Mouse (Mus musculus) small intestine, adult 2 months (tissue): ENCODE results near the gene Map3k7. TPM values are rescaled to one million over a fixed set of nuclear protein-coding genes. Genes with fewer than 3 reads are reported as not detected.
A peak's percentile ranks its signal among the peaks of the same experiment; 100 is the strongest.

ENCODE experiments used
- H3K27ac ChIP-seq: fragments of 200-500 bp; 2 replicates; pipeline ENCODE4 v1.5.1; 2012; ENCODE audit warnings: low read depth, low read length, control low read depth, inconsistent platforms; ENCODE audit not compliant: insufficient read depth
- H3K27me3 ChIP-seq: fragments of 200-500 bp; 2 replicates; pipeline ENCODE4 v1.6.1; 2012; ENCODE audit warnings: mild to moderate bottlenecking, moderate library complexity, low read length, inconsistent platforms; ENCODE audit not compliant: control insufficient read depth, insufficient read depth
- H3K36me3 ChIP-seq: fragments of 200-500 bp; 2 replicates; pipeline ENCODE4 v1.6.1; 2012; ENCODE audit warnings: mild to moderate bottlenecking, low read length, control low read depth, inconsistent platforms; ENCODE audit not compliant: control insufficient read depth, insufficient read depth
- H3K4me1 ChIP-seq: fragments of 200-500 bp; 2 replicates; pipeline ENCODE4 v1.6.1; 2012; ENCODE audit warnings: low read length, inconsistent platforms, mixed read lengths; ENCODE audit not compliant: control insufficient read depth, insufficient read depth, insufficient read length
- H3K4me3 ChIP-seq: fragments of 200-500 bp; 2 replicates; pipeline ENCODE4 v1.5.1; 2012; ENCODE audit warnings: low read depth, mild to moderate bottlenecking, control low read depth, inconsistent platforms, low read length, moderate library complexity
- CTCF ChIP-seq: fragments of 200-500 bp; IDR thresholded peaks from 2 replicates; pipeline ENCODE4 v1.5.1; 2012; ENCODE audit warnings: low read depth, mild to moderate bottlenecking, control low read depth, inconsistent platforms, low read length, moderate library complexity, mixed read lengths; ENCODE audit not compliant: insufficient replicate concordance, insufficient read length; ENCODE audit errors: extremely low read depth
- POLR2A ChIP-seq: fragments of 200-500 bp; IDR thresholded peaks from 2 replicates; pipeline ENCODE4 v1.6.1; 2012; ENCODE audit warnings: low read depth, mild to moderate bottlenecking, control low read depth, inconsistent platforms, low read length, moderate library complexity
- WGBS: fragments of 180-500 bp; shearing (Covaris S2); methylation state at CpG from one replicate; pipeline ENCODE4 v1.1.7; 2018; 5-methylcytosine and 5-hydroxymethylcytosine counted together
- polyA plus RNA-seq: library from polyadenylated mRNA; depleted of rRNA; stranded (reverse); fragments of >200 nt; gene quantifications from 2 replicates; pipeline ENCODE4 v1.2.3, GENCODE M21; 2012

Gene Map3k7
- polyA plus RNA-seq, 1 experiment = 26.0 TPM

GRCm38 (mm10) chr4:32045234-32045633 is 81.3 kb downstream of the Map3k7 start:
- Histone ChIP-seq H3K36me3 (no peaks in the 10 kb centered on the region), H3K27me3 (no peaks in the 10 kb centered on the region), H3K4me3 (no peak overlapping the region), H3K4me1 (no peaks in the 10 kb centered on the region), H3K27ac (no peak overlapping the region)
- 39% methylated on average over 5 of the region's 5 CpGs for WGBS
- TF ChIP-seq CTCF = no peak
- no peak for TF ChIP-seq POLR2A

DNA sequence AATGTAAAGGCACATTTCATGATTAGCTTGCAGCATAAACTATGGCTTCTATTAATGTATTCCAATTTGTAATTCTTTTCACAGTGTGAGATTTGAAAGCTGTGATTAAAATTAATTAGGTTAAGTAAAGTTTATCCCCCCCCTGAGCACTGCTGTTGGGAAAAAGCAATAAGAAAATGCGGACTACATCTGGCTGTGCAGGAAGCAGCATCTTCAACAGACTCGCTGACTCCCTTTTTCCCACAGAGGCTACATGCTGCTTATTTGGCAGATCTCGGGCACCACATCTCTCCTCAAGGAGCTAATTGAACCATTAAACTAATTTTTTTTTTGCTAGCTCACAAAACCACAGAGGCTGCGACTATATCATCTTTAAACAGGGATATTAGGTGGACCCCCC is 85.9 kb downstream of the Map3k7 start:
- WGBS = 65% methylated on average over 4 of the region's 4 CpGs
- TF ChIP-seq POLR2A = no peak
- no peak for TF ChIP-seq CTCF
- H3K27me3 ChIP-seq = no peaks in the 10 kb centered on the region

DNA sequence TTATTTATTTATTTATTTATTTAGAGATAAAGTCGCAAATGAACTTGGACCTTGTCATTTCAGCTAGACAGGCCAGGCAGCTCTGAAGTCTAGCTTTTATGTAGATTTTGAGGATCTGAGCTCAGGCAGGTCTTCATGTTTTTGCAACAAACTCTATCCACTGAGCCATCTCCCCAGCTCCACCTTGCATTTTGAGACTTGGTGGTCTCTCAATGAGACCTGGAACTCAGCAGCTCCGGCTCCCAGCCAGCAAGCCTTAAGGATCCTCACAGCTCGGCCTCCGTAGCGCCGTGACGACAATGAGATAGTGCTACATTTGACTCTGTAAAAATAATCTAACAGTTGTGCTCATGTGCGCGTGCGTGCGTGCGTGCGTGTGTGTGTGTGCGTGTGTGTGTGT is 89.3 kb downstream of the Map3k7 start:
- Histone ChIP-seq H3K4me1 (no peaks in the 10 kb centered on the region), H3K36me3 (no peaks in the 10 kb centered on the region), H3K27me3 (no peaks in the 10 kb centered on the region), H3K4me3 (no peak overlapping the region), H3K27ac (no peak overlapping the region)
- WGBS = 91% methylated on average over 14 of the region's 14 CpGs
- no peak for TF ChIP-seq CTCF
- TF ChIP-seq POLR2A = no peak

More for the DNA sequence above, 85.9 kb downstream of the Map3k7 start:
- Histone ChIP-seq H3K4me3 (no peak overlapping the region), H3K27ac (no peak overlapping the region), H3K36me3 (no peaks in the 10 kb centered on the region), H3K4me1 (no peaks in the 10 kb centered on the region)

- Histone ChIP-seq H3K27me3 (no peaks in the 10 kb centered on the region), H3K27ac (no peak overlapping the region), H3K4me1 (no peaks in the 10 kb centered on the region), H3K36me3 (no peaks in the 10 kb centered on the region), H3K4me3 (peak overlapping the region; percentile 59)
- TF ChIP-seq POLR2A = no peak
- TF ChIP-seq CTCF = peak; percentile 94; the same call in 1 of the 2 replicates
- WGBS = 19% methylated on average over 21 of the region's 21 CpGs
These were observed 91.5 kb downstream of the Map3k7 start for GRCm38 (mm10) chr4:32055151-32056052.

DNA sequence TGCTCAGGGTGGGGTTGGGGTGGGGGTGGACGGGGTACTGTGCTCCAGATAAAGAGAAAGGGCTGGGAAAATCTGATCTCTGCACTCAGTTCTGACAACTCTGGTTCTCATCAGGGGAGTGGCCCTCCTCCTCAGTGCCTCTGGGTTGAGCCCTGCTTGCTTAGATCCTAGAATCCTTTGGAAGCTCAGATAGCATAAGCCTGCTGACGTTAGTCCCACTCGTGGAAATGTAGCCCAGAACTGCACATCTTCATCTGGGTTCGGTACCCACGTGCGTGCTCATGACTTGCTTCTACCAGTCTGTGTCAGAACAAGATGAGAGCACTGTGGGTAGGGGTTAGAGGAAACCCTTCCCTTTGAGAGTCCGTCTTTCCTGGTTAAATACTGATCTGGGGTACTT is 92.5 kb downstream of the Map3k7 start:
- H3K4me3 ChIP-seq = no peak overlapping the region

DNA sequence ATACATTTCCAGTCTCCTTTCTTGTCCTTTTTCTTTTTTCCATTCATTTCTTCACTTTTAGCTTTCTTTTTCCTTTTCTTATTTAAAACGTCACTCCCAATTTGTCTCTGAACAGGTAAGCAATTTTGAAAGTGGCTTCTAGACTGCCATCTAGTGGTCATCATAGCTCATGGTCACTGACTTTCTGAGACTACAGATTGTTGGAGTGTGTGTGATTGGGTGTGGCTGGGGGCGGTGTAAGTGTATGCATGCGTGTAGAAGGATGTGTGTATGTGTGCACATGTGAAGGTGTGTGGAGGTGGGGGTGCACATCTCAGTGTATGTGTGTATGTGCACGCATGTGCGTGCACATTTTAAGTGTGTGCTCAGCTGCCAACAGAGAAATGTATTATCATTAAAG is 93.2 kb downstream of the Map3k7 start:
- H3K4me1 ChIP-seq = no peaks in the 10 kb centered on the region
- WGBS = 37% methylated on average over 5 of the region's 5 CpGs
- TF ChIP-seq CTCF (peak; percentile 17; the same call in 1 of the 2 replicates), POLR2A (no peak)
- H3K4me3 ChIP-seq = no peak overlapping the region
- H3K27ac ChIP-seq = no peak overlapping the region
- no peaks in the 10 kb centered on the region for H3K27me3 ChIP-seq
- no peaks in the 10 kb centered on the region for H3K36me3 ChIP-seq

More for the DNA sequence above, 92.5 kb downstream of the Map3k7 start:
- no peak overlapping the region for H3K27ac ChIP-seq
- no peaks in the 10 kb centered on the region for H3K4me1 ChIP-seq
- TF ChIP-seq POLR2A = no peak
- no peaks in the 10 kb centered on the region for H3K36me3 ChIP-seq
- WGBS = 61% methylated on average over 7 of the region's 7 CpGs
- H3K27me3 ChIP-seq = no peaks in the 10 kb centered on the region

GRCm38 (mm10) chr4:32060686-32061085 is 96.8 kb downstream of the Map3k7 start:
- Histone ChIP-seq H3K4me3 (no peak overlapping the region), H3K4me1 (no peaks in the 10 kb centered on the region), H3K36me3 (no peaks in the 10 kb centered on the region), H3K27me3 (no peaks in the 10 kb centered on the region), H3K27ac (no peak overlapping the region)
- 89% methylated on average over 4 of the region's 4 CpGs for WGBS
- TF ChIP-seq CTCF (no peak), POLR2A (no peak)
